Mouse (Mus musculus) limb, embryonic 14.5 days (tissue): ENCODE data around the gene Dynlt1b. TPM values are rescaled to one million over a fixed set of nuclear protein-coding genes. Genes with fewer than 3 reads are reported as not detected.
"Not testable (repeated sequence)": the region's sequence is repeated elsewhere in the genome, so short reads cannot be mapped to it uniquely, and the experiment has no call there.

Source experiments
- ATAC-seq: fragments of 200-750 bp; cut with Nextera tagmentation; 2 replicates; pipeline ENCODE4 v1.8.0; 2017; ENCODE audit warnings: low read depth, moderate number of reproducible peaks, moderate TSS enrichment; ENCODE audit not compliant: low FRiP score
- DNase-seq: peaks from one replicate; pipeline ENCODE4 v3.0.0-alpha.2; 2015; ENCODE audit warnings: low spot score
- H3K27ac ChIP-seq: fragments of 300-500 bp; sonication (generic); replicated peaks from 2 replicates; pipeline ENCODE4 v1.5.1; 2014; ENCODE audit warnings: low read depth, mild to moderate bottlenecking, low read length, moderate library complexity, mixed read lengths
- H3K27me3 ChIP-seq: fragments of 300-500 bp; sonication (generic); 2 replicates; pipeline ENCODE4 v1.6.1; 2014; ENCODE audit warnings: low read length, mixed read lengths; ENCODE audit not compliant: control insufficient read depth, insufficient read depth
- H3K36me3 ChIP-seq: fragments of 300-500 bp; sonication (generic); 2 replicates; pipeline ENCODE4 v1.6.1; 2014; ENCODE audit warnings: mild to moderate bottlenecking, low read length, moderate library complexity, mixed read lengths; ENCODE audit not compliant: control insufficient read depth, insufficient read depth
- H3K4me1 ChIP-seq: fragments of 300-500 bp; sonication (generic); 2 replicates; pipeline ENCODE4 v1.6.1; 2014; ENCODE audit warnings: antibody characterized with exemption, low read length, mixed read lengths; ENCODE audit not compliant: control insufficient read depth, insufficient read depth
- H3K4me2 ChIP-seq: fragments of 300-500 bp; sonication (generic); replicated peaks from 2 replicates; pipeline ENCODE4 v1.6.1; 2014; ENCODE audit warnings: low read depth, mild to moderate bottlenecking, low read length, moderate library complexity; ENCODE audit not compliant: severe bottlenecking
- H3K4me3 ChIP-seq: fragments of 300-500 bp; sonication (generic); replicated peaks from 2 replicates; pipeline ENCODE4 v1.5.1; 2014; ENCODE audit warnings: low read length
- H3K9ac ChIP-seq: fragments of 300-500 bp; sonication (generic); 2 replicates; pipeline ENCODE4 v1.6.1; 2014; ENCODE audit warnings: mild to moderate bottlenecking, low read depth, low read length, moderate library complexity; ENCODE audit not compliant: severe bottlenecking
- H3K9me3 ChIP-seq: fragments of 300-500 bp; sonication (generic); 2 replicates; pipeline ENCODE4 v1.6.1; 2016; ENCODE audit warnings: low read length; ENCODE audit not compliant: control insufficient read depth
- WGBS: fragments of 180-500 bp; shearing (Covaris S2); extraction: QIAGEN DNeasy Blood & Tissue Kit; methylation state at CpG from one replicate; pipeline ENCODE4 v1.1.7; 2014; 5-methylcytosine and 5-hydroxymethylcytosine counted together
- polyA plus RNA-seq, 2 experiments: library from polyadenylated mRNA; depleted of rRNA in 1 of 2; stranded (reverse) in 1 of 2; unstranded in 1 of 2; fragments of >200 nt; fragmentation: Nextera tagmentation in 1 of 2; extraction: Ambion mirVana in 1 of 2; gene quantifications; 2 replicates each; pipeline versions ENCODE4 v1.2.1 to v1.2.3; 2012 to 2014

Dynlt1b gene
- polyA plus RNA-seq, 2 experiments = 399 to 513 TPM

- not testable (repeated sequence) for H3K27ac ChIP-seq, H3K9me3 ChIP-seq, ATAC-seq, H3K9ac ChIP-seq, H3K4me3 ChIP-seq, H3K27me3 ChIP-seq, H3K4me1 ChIP-seq, H3K4me2 ChIP-seq, H3K36me3 ChIP-seq
- peak; percentile 30 for DNase-seq
- 83% methylated on average over 2 of the region's 2 CpGs for WGBS
Observed at GRCm38 (mm10) chr17:6428926-6429325, 986 bp upstream of the Dynlt1b start.

GRCm38 (mm10) chr17:6430410-6431001 is 594 bp downstream of the Dynlt1b start:
- 0 out of 2 replicates have a peak, but pooled peaks have one; percentile 10 for ATAC-seq
- H3K4me3 ChIP-seq = peak overlapping the region; percentile 48
- H3K27ac ChIP-seq, H3K27me3 ChIP-seq, H3K9me3 ChIP-seq, H3K36me3 ChIP-seq, H3K4me1 ChIP-seq, DNase-seq: not testable (repeated sequence)
- H3K4me2 ChIP-seq = peak overlapping the region; percentile 47
- H3K9ac ChIP-seq = peak overlapping the region; percentile 60; the same call in 1 of the 2 replicates
- 7% methylated on average over 8 of the region's 9 CpGs for WGBS

GRCm38 (mm10) chr17:6432456-6432855 is 2.5 kb downstream of the Dynlt1b start:
- not testable (repeated sequence) for H3K4me1 ChIP-seq, H3K27ac ChIP-seq, ATAC-seq, H3K9me3 ChIP-seq, DNase-seq, H3K9ac ChIP-seq, H3K4me2 ChIP-seq, H3K27me3 ChIP-seq, H3K4me3 ChIP-seq, H3K36me3 ChIP-seq
- 93% methylated on average over 3 of the region's 4 CpGs for WGBS

GRCm38 (mm10) chr17:6433691-6434090 is 3.8 kb downstream of the Dynlt1b start:
- not testable (repeated sequence) for H3K9ac ChIP-seq, DNase-seq, H3K9me3 ChIP-seq, H3K4me2 ChIP-seq, H3K4me1 ChIP-seq, H3K36me3 ChIP-seq, ATAC-seq, H3K27me3 ChIP-seq, H3K27ac ChIP-seq, H3K4me3 ChIP-seq
- WGBS = 65% methylated on average over 3 of the region's 3 CpGs

- ATAC-seq, DNase-seq, H3K27ac ChIP-seq, H3K4me1 ChIP-seq, H3K36me3 ChIP-seq, H3K27me3 ChIP-seq, H3K4me3 ChIP-seq, H3K9me3 ChIP-seq, H3K9ac ChIP-seq, H3K4me2 ChIP-seq: not testable (repeated sequence)
- 82% methylated on average over 6 of the region's 6 CpGs for WGBS
Observed at GRCm38 (mm10) chr17:6438080-6438479, 8.2 kb downstream of the Dynlt1b start.

GRCm38 (mm10) chr17:6439913-6440312 is 10.0 kb downstream of the Dynlt1b start:
- WGBS = 98% methylated on average over 9 of the region's 13 CpGs
- not testable (repeated sequence) for H3K27me3 ChIP-seq, H3K36me3 ChIP-seq, H3K27ac ChIP-seq, DNase-seq, H3K9me3 ChIP-seq, H3K9ac ChIP-seq, H3K4me1 ChIP-seq, H3K4me2 ChIP-seq, H3K4me3 ChIP-seq, ATAC-seq

- ATAC-seq, H3K27me3 ChIP-seq, H3K36me3 ChIP-seq, H3K9me3 ChIP-seq, H3K27ac ChIP-seq, H3K4me1 ChIP-seq, H3K4me2 ChIP-seq, H3K9ac ChIP-seq, DNase-seq, H3K4me3 ChIP-seq: not testable (repeated sequence)
- 90% methylated on average over 13 of the region's 13 CpGs for WGBS
Observed at GRCm38 (mm10) chr17:6440493-6441077, 10.7 kb downstream of the Dynlt1b start.

GRCm38 (mm10) chr17:6441254-6441653 is 11.3 kb downstream of the Dynlt1b start:
- WGBS = 89% methylated on average over 5 of the region's 5 CpGs
- not testable (repeated sequence) for H3K36me3 ChIP-seq, H3K9me3 ChIP-seq, H3K4me3 ChIP-seq, H3K27me3 ChIP-seq, ATAC-seq, H3K27ac ChIP-seq, H3K4me1 ChIP-seq, DNase-seq, H3K4me2 ChIP-seq, H3K9ac ChIP-seq
